In genomic region chr4:120332405-120332933, GRCm38 (mm10) we compare ENCODE assay signal across 20 mouse cellular contexts. TPM values are rescaled to one million over a fixed set of nuclear protein-coding genes. Genes with fewer than 3 reads are reported as not detected.
A peak's percentile ranks its signal among the peaks of the same experiment; 100 is the strongest.
DNase-seq lines count a peak whose midpoint lies in the region; ATAC-seq lines count a peak whose summit lies in the region.
"Had no signal": no experiment of that assay in that cellular context is flagged by ENCODE, and none has a peak within 500 bp of the region (broad histone marks: within the 10 kb centered on the region; RNA-seq: fewer than 3 reads in every experiment).

No protein-coding gene starts in this region.

- WGBS in intestine, embryonic 14.5 days = 50% methylated on average over 7 of the region's 7 CpGs
- 55% methylated on average over 7 of the region's 7 CpGs for WGBS in intestine, embryonic 15.5 days
- WGBS in forebrain, embryonic 16.5 days = 9% methylated on average over 7 of the region's 7 CpGs
- WGBS in hindbrain, embryonic 16.5 days = 29% methylated on average over 7 of the region's 7 CpGs
- WGBS in midbrain, embryonic 16.5 days = 14% methylated on average over 7 of the region's 7 CpGs

- ATAC-seq in intestine, embryonic 14.5 days (replicated peaks; ENCODE audit: low FRiP score, low TSS enrichment, low read depth) = no peak
- no peak for ATAC-seq in intestine, embryonic 15.5 days
- peak; percentile 71 for ATAC-seq in forebrain, embryonic 16.5 days
- ATAC-seq in hindbrain, embryonic 16.5 days = peak; percentile 71
- peak; percentile 80 for ATAC-seq in midbrain, embryonic 16.5 days
- ATAC-seq: activated CD4-positive, CD25-positive, alpha-beta regulatory T cell, adult 4 months; inflammation-experienced regulatory T-cells, adult 6 months; liver, embryonic 12.5 days; Patski had no signal

- no peaks in the 10 kb centered on the region for H3K4me1 ChIP-seq in intestine, embryonic 14.5 days (replicated peaks; ENCODE audit: control insufficient read depth, insufficient read depth, low read length)
- no peaks in the 10 kb centered on the region for H3K4me1 ChIP-seq in intestine, embryonic 15.5 days (replicated peaks)
- H3K4me1 ChIP-seq in forebrain, embryonic 16.5 days (replicated peaks; ENCODE audit: control insufficient read depth, insufficient read depth, low read length) = peaks cover 16% of the 10 kb centered on the region
- peaks cover 10% of the 10 kb centered on the region for H3K4me1 ChIP-seq in hindbrain, embryonic 16.5 days (ENCODE audit: control insufficient read depth, insufficient read depth, low read depth, low read length)
- peaks cover 16% of the 10 kb centered on the region; the same call in 1 of the 2 replicates for H3K4me1 ChIP-seq in midbrain, embryonic 16.5 days (ENCODE audit: control insufficient read depth, insufficient read depth, low read length)
- H3K4me1 ChIP-seq: embryonic facial prominence, embryonic 15.5 days; liver, embryonic 12.5 days; lung, embryonic 15.5 days had no signal

- H3K9ac ChIP-seq in intestine, embryonic 14.5 days (ENCODE audit: low read length) = no peak overlapping the region
- H3K9ac ChIP-seq in intestine, embryonic 15.5 days = no peak overlapping the region
- H3K9ac ChIP-seq in forebrain, embryonic 16.5 days (replicated peaks; ENCODE audit: low read depth, low read length) = peak overlapping the region; percentile 29; the same call in 1 of the 2 replicates
- 0 out of 2 replicates have a peak overlapping the region, but pooled peaks have one; percentile 26 for H3K9ac ChIP-seq in hindbrain, embryonic 16.5 days (ENCODE audit: low read depth, low read length)
- H3K9ac ChIP-seq in midbrain, embryonic 16.5 days (ENCODE audit: low read depth, low read length) = peak overlapping the region; percentile 42; the same call in 1 of the 2 replicates
- H3K9ac ChIP-seq: embryonic facial prominence, embryonic 15.5 days; liver, embryonic 12.5 days; lung, embryonic 15.5 days had no signal

- no peak overlapping the region for H3K4me3 ChIP-seq in intestine, embryonic 14.5 days (ENCODE audit: low read depth, low read length)
- H3K4me3 ChIP-seq in intestine, embryonic 15.5 days (replicated peaks) = no peak overlapping the region
- H3K4me3 ChIP-seq in forebrain, embryonic 16.5 days (replicated peaks; ENCODE audit: low read length) = no peak overlapping the region
- H3K4me3 ChIP-seq in hindbrain, embryonic 16.5 days (ENCODE audit: low read length) = no peak overlapping the region
- no peak overlapping the region for H3K4me3 ChIP-seq in midbrain, embryonic 16.5 days (ENCODE audit: low read depth, low read length)
- H3K4me3 ChIP-seq: embryonic facial prominence, embryonic 15.5 days; gastrocnemius, adult 2 months; heart, adult 2 months; liver, embryonic 12.5 days; lung, embryonic 15.5 days had no signal

- H3K4me2 ChIP-seq in intestine, embryonic 14.5 days (ENCODE audit: low read length) = no peak overlapping the region
- H3K4me2 ChIP-seq in intestine, embryonic 15.5 days (replicated peaks) = no peak overlapping the region
- peak overlapping the region; percentile 3; the same call in 1 of the 2 replicates for H3K4me2 ChIP-seq in forebrain, embryonic 16.5 days (ENCODE audit: low read length)
- no peak overlapping the region for H3K4me2 ChIP-seq in hindbrain, embryonic 16.5 days (ENCODE audit: low read length)
- peak overlapping the region; percentile 28; the same call in 1 of the 2 replicates for H3K4me2 ChIP-seq in midbrain, embryonic 16.5 days (ENCODE audit: low read length)
- H3K4me2 ChIP-seq: embryonic facial prominence, embryonic 15.5 days; liver, embryonic 12.5 days; lung, embryonic 15.5 days had no signal

- no peaks in the 10 kb centered on the region for H3K9me3 ChIP-seq in intestine, embryonic 14.5 days (ENCODE audit: control insufficient read depth, low read length)
- no peaks in the 10 kb centered on the region for H3K9me3 ChIP-seq in intestine, embryonic 15.5 days
- H3K9me3 ChIP-seq in forebrain, embryonic 16.5 days (ENCODE audit: control insufficient read depth, low read length) = no peaks in the 10 kb centered on the region
- H3K9me3 ChIP-seq in hindbrain, embryonic 16.5 days (ENCODE audit: control insufficient read depth, low read length) = no peaks in the 10 kb centered on the region
- no peaks in the 10 kb centered on the region for H3K9me3 ChIP-seq in midbrain, embryonic 16.5 days (replicated peaks; ENCODE audit: control insufficient read depth, low read length, poor library complexity, severe bottlenecking)
- H3K9me3 ChIP-seq: embryonic facial prominence, embryonic 15.5 days; liver, embryonic 12.5 days; lung, embryonic 15.5 days had no signal

- no peak overlapping the region for H3K27ac ChIP-seq in intestine, embryonic 14.5 days (ENCODE audit: low read depth)
- H3K27ac ChIP-seq in intestine, embryonic 15.5 days = no peak overlapping the region
- H3K27ac ChIP-seq in forebrain, embryonic 16.5 days (ENCODE audit: low read length) = peak overlapping the region; percentile 63
- H3K27ac ChIP-seq in hindbrain, embryonic 16.5 days (ENCODE audit: low read depth, low read length) = 0 out of 2 replicates have a peak overlapping the region, but pooled peaks have one; percentile 18
- peak overlapping the region; percentile 68 for H3K27ac ChIP-seq in midbrain, embryonic 16.5 days (ENCODE audit: low read length)
- H3K27ac ChIP-seq: embryonic facial prominence, embryonic 15.5 days; gastrocnemius, adult 2 months; heart, adult 2 months; kidney, postnatal 0 days; liver, embryonic 12.5 days; lung, embryonic 15.5 days; macrophage had no signal

- no peaks in the 10 kb centered on the region for H3K27me3 ChIP-seq in intestine, embryonic 14.5 days (replicated peaks; ENCODE audit: control insufficient read depth, insufficient read depth, low read length)
- H3K27me3 ChIP-seq in intestine, embryonic 15.5 days (replicated peaks) = no peaks in the 10 kb centered on the region
- H3K27me3 ChIP-seq in forebrain, embryonic 16.5 days (replicated peaks; ENCODE audit: control insufficient read depth, insufficient read depth, low read length) = no peaks in the 10 kb centered on the region
- no peaks in the 10 kb centered on the region for H3K27me3 ChIP-seq in hindbrain, embryonic 16.5 days (replicated peaks; ENCODE audit: control insufficient read depth, insufficient read depth, low read length)
- H3K27me3 ChIP-seq in midbrain, embryonic 16.5 days (ENCODE audit: control insufficient read depth, insufficient read depth, low read depth, low read length) = no peaks in the 10 kb centered on the region
- H3K27me3 ChIP-seq: embryonic facial prominence, embryonic 15.5 days; lung, embryonic 15.5 days had no signal

- DNase-seq in intestine, embryonic 14.5 days (ENCODE audit: low spot score) = peak; percentile 32
- DNase-seq in left cerebral cortex, adult 8-10 months (ENCODE audit: low spot score in 2 of 2) = no peak
- DNase-seq in adrenal gland, postnatal 14 days = no peak
- DNase-seq in right cerebral cortex, postnatal 36 days (ENCODE audit: low spot score in 2 of 2) = no peak
- DNase-seq: adrenal gland, postnatal 25 days; gastrocnemius, adult 2 months; heart, adult 2 months; thymus, postnatal 36 days had no signal

- no peaks in the 10 kb centered on the region for H3K36me3 ChIP-seq in intestine, embryonic 14.5 days (ENCODE audit: control insufficient read depth, insufficient read depth, low read length)
- no peaks in the 10 kb centered on the region for H3K36me3 ChIP-seq in intestine, embryonic 15.5 days
- H3K36me3 ChIP-seq in forebrain, embryonic 16.5 days (ENCODE audit: control insufficient read depth, insufficient read depth) = no peaks in the 10 kb centered on the region
- no peaks in the 10 kb centered on the region for H3K36me3 ChIP-seq in hindbrain, embryonic 16.5 days (ENCODE audit: control insufficient read depth, insufficient read depth, low read length)
- H3K36me3 ChIP-seq in midbrain, embryonic 16.5 days (ENCODE audit: control insufficient read depth, insufficient read depth, low read length) = no peaks in the 10 kb centered on the region
- H3K36me3 ChIP-seq: embryonic facial prominence, embryonic 15.5 days; liver, embryonic 12.5 days; lung, embryonic 15.5 days had no signal

RNA-seq across cellular contexts. Expression of gene Foxo6, which starts 45.3 kb away (rescaled TPM):
- 0.39 and 0.50 TPM in 2 replicates for polyA plus RNA-seq in intestine, embryonic 14.5 days (2014; fragmentation: Nextera tagmentation; extraction: Ambion mirVana)
- polyA plus RNA-seq in intestine, embryonic 15.5 days (2015; fragmentation: Nextera tagmentation; extraction: Ambion mirVana) = 0.20 and 0.29 TPM in 2 replicates
- 3.6 and 3.7 TPM in 2 replicates for polyA plus RNA-seq in forebrain, embryonic 16.5 days (2015; fragmentation: Nextera tagmentation; extraction: Ambion mirVana)
- polyA plus RNA-seq in hindbrain, embryonic 16.5 days (2015; fragmentation: Nextera tagmentation; extraction: Ambion mirVana) = 0.85 and 1.1 TPM in 2 replicates
- 1.1 and 1.4 TPM in 2 replicates for polyA plus RNA-seq in midbrain, embryonic 16.5 days (2015; fragmentation: Nextera tagmentation; extraction: Ambion mirVana)
- total RNA-seq in left cerebral cortex, adult 8-10 months (2022) = 10 to 100 TPM; 12.3 to 15.1 (median 13.7) TPM
- total RNA-seq in adrenal gland, postnatal 14 days (2021) = 1.4 and 1.9 TPM in 2 replicates
- polyA plus RNA-seq: activated CD4-positive, CD25-positive, alpha-beta regulatory T cell, adult 4 months; inflammation-experienced regulatory T-cells, adult 6 months; liver, embryonic 12.5 days; macrophage had no signal

Comparison
In these comparisons a context has a peak if more than half of its experiments do, and no peak if none do; other contexts are left out.
1. ATAC-seq: peak in forebrain, embryonic 16.5 days (single experiment), hindbrain, embryonic 16.5 days (single experiment) and midbrain, embryonic 16.5 days (single experiment); none in intestine, embryonic 14.5 days (single experiment) and intestine, embryonic 15.5 days (single experiment).
2. H3K27ac ChIP-seq: peak in forebrain, embryonic 16.5 days (single experiment), hindbrain, embryonic 16.5 days (single experiment) and midbrain, embryonic 16.5 days (single experiment); none in intestine, embryonic 14.5 days (single experiment) and intestine, embryonic 15.5 days (single experiment).
3. H3K4me2 ChIP-seq: peak in forebrain, embryonic 16.5 days (single experiment) and midbrain, embryonic 16.5 days (single experiment); none in intestine, embryonic 14.5 days (single experiment), intestine, embryonic 15.5 days (single experiment) and hindbrain, embryonic 16.5 days (single experiment).
4. H3K9ac ChIP-seq: peak in forebrain, embryonic 16.5 days (single experiment), hindbrain, embryonic 16.5 days (single experiment) and midbrain, embryonic 16.5 days (single experiment); none in intestine, embryonic 14.5 days (single experiment) and intestine, embryonic 15.5 days (single experiment).